Mouse (Mus musculus) megakaryocyte, embryonic 14.5 days (primary cell): ENCODE results near the gene Itga1.

ENCODE experiments used
- FLI1 ChIP-seq: IDR thresholded peaks from 2 replicates; pipeline ENCODE4 v1.6.1; 2012; ENCODE audit warnings: low read length, inconsistent platforms, mixed read lengths
- GATA1 ChIP-seq: IDR thresholded peaks from 3 replicates; pipeline ENCODE4 v1.6.1; 2012; ENCODE audit warnings: mixed read lengths, low read length, inconsistent platforms, borderline replicate concordance

DNA sequence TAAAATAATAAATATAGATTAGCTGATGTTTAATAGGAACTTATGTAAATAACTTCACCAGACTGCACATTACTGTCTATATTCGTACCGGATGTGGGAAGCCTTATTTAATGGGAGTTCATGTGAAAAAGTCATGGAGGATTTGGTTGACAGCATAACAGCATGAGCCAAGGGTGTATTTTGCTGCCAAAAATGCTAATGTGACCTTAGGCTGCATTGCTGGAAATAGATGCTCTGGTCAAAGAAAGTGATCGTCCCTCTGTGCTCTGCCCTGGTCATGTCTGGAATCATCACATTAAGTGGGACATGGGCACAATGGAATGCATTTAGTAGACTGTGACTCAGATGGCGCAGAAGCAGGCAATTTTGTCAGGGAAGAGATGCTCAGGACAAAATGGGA lies 64.5 kb downstream of the Itga1 start:
- TF ChIP-seq FLI1 (no peak), GATA1 (no peak)
